Mouse (Mus musculus) limb, embryonic 12.5 days (tissue): ENCODE measurements around the gene Ociad1. TPM values are rescaled to one million over a fixed set of nuclear protein-coding genes. Genes with fewer than 3 reads are reported as not detected.
"Not testable (repeated sequence)": the region's sequence is repeated elsewhere in the genome, so short reads cannot be mapped to it uniquely, and the experiment has no call there.

Source experiments
- ATAC-seq: fragments of 200-750 bp; cut with Nextera tagmentation; 2 replicates; pipeline ENCODE4 v1.8.0; 2017; ENCODE audit warnings: low read depth, moderate TSS enrichment; ENCODE audit not compliant: insufficient number of reproducible peaks, insufficient read depth, low FRiP score, low TSS enrichment
- H3K27ac ChIP-seq: fragments of 300-500 bp; sonication (generic); 2 replicates; pipeline ENCODE4 v1.5.1; 2016; ENCODE audit warnings: mild to moderate bottlenecking, moderate library complexity
- H3K27me3 ChIP-seq: fragments of 300-500 bp; sonication (generic); 2 replicates; pipeline ENCODE4 v1.6.1; 2016; ENCODE audit warnings: mild to moderate bottlenecking, moderate library complexity
- H3K36me3 ChIP-seq: fragments of 300-500 bp; sonication (generic); 2 replicates; pipeline ENCODE4 v1.6.1; 2016; ENCODE audit warnings: mild to moderate bottlenecking, moderate library complexity
- H3K4me1 ChIP-seq: fragments of 300-500 bp; sonication (generic); replicated peaks from 2 replicates; pipeline ENCODE4 v1.6.1; 2016
- H3K4me2 ChIP-seq: fragments of 300-500 bp; sonication (generic); 2 replicates; pipeline ENCODE4 v1.6.1; 2016; ENCODE audit warnings: mild to moderate bottlenecking, moderate library complexity
- H3K4me3 ChIP-seq: fragments of 300-500 bp; sonication (generic); replicated peaks from 2 replicates; pipeline ENCODE4 v1.5.1; 2016; ENCODE audit warnings: mild to moderate bottlenecking
- H3K9ac ChIP-seq: fragments of 300-500 bp; sonication (generic); replicated peaks from 2 replicates; pipeline ENCODE4 v1.6.1; 2016; ENCODE audit warnings: mild to moderate bottlenecking, moderate library complexity
- H3K9me3 ChIP-seq: fragments of 300-500 bp; sonication (generic); 2 replicates; pipeline ENCODE4 v1.6.1; 2016; ENCODE audit warnings: mild to moderate bottlenecking, moderate library complexity
- WGBS: fragments of 180-500 bp; shearing (Covaris S2); methylation state at CpG from one replicate; pipeline ENCODE4 v1.1.7; 2016; 5-methylcytosine and 5-hydroxymethylcytosine counted together
- polyA plus RNA-seq: library from polyadenylated mRNA; unstranded; fragments of >200 nt; fragmentation: Nextera tagmentation; extraction: Ambion mirVana; gene quantifications from 2 replicates; pipeline ENCODE4 v1.2.1, GENCODE M21; 2016

Gene Ociad1
- polyA plus RNA-seq, 1 experiment from 2014 or later = 208 TPM

DNA sequence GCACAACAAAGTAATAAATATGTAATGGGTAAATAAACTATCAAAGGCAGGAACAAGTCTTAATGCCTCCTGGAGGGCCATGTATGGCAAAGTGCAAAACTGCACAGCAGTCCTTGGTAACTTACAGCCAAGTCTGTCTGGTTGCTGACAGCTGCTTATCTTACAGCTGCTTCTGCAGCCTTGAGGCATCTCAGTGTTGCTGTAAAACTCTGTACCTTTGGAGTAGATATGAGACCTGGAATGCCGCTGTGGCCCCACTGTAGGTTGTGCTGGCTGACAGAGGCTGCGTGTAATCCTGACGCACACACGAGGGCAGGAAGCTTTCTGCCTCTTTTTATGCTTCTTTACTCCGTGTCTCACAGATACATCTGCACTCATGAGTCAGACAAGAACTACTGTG is 18.9 kb downstream of the Ociad1 start:
- H3K36me3 ChIP-seq = peaks cover 89% of the 10 kb centered on the region
- 94% methylated on average over 5 of the region's 5 CpGs for WGBS

DNA sequence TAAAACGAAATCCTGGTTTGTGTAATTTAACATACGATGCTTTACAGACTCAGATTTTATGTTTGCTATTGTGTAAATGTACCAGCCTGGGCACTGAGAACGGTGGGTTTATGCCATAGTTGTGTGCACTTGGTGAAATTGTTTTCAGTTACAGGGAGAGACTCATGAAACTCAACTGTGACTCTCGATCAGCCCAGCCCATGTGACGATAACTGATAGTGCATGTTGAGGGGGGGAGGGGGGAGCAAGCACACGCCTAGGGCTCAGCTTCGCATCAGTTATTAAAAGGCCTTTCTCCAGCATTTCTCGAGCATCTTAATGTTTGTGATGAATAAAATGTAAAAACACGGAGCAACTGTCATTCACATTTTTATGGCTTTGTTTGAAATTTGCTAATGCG is 21.0 kb downstream of the Ociad1 start:
- Histone ChIP-seq H3K4me1 (0 out of 2 replicates have a peak, but pooled peaks cover 3% of the 10 kb centered on the region), H3K4me2 (no peak overlapping the region), H3K36me3 (peaks cover 82% of the 10 kb centered on the region), H3K27ac (no peak overlapping the region), H3K9me3 (no peaks in the 10 kb centered on the region), H3K4me3 (no peak overlapping the region), H3K27me3 (no peaks in the 10 kb centered on the region), H3K9ac (no peak overlapping the region)
- no peak for ATAC-seq
- WGBS = 94% methylated on average over 10 of the region's 10 CpGs

More for the DNA sequence above, 18.9 kb downstream of the Ociad1 start:
- no peak overlapping the region for H3K9ac ChIP-seq
- ATAC-seq = no peak
- H3K4me1 ChIP-seq = 0 out of 2 replicates have a peak, but pooled peaks cover 3% of the 10 kb centered on the region
- no peak overlapping the region for H3K4me3 ChIP-seq
- no peak overlapping the region for H3K4me2 ChIP-seq
- no peaks in the 10 kb centered on the region for H3K9me3 ChIP-seq
- no peak overlapping the region for H3K27ac ChIP-seq
- no peaks in the 10 kb centered on the region for H3K27me3 ChIP-seq

DNA sequence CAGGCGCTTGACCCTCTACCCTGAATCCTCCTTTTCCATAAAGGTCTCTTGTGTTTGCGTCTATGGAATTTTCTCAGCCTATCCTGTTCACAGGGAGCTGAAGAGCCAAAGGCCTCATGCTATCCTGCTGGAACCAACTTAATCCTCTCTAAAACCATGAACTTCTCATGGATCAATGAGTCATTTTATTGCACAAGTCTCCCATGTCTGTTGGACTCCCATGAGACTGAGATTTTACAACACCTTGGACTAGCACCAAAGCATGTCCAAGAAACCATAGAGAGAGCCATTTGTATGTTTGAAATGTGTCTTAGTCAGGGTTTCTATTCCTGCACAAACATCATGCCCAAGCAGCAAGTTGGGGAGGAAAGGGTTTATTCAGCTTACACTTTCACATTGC is 22.1 kb downstream of the Ociad1 start:
- no peak overlapping the region for H3K4me2 ChIP-seq
- H3K27me3 ChIP-seq = no peaks in the 10 kb centered on the region
- H3K9ac ChIP-seq = no peak overlapping the region
- peaks cover 75% of the 10 kb centered on the region for H3K36me3 ChIP-seq
- H3K27ac ChIP-seq = no peak overlapping the region
- 0 out of 2 replicates have a peak, but pooled peaks cover 3% of the 10 kb centered on the region for H3K4me1 ChIP-seq
- H3K9me3 ChIP-seq = no peaks in the 10 kb centered on the region
- 90% methylated on average over 2 of the region's 2 CpGs for WGBS
- no peak for ATAC-seq
- no peak overlapping the region for H3K4me3 ChIP-seq

DNA sequence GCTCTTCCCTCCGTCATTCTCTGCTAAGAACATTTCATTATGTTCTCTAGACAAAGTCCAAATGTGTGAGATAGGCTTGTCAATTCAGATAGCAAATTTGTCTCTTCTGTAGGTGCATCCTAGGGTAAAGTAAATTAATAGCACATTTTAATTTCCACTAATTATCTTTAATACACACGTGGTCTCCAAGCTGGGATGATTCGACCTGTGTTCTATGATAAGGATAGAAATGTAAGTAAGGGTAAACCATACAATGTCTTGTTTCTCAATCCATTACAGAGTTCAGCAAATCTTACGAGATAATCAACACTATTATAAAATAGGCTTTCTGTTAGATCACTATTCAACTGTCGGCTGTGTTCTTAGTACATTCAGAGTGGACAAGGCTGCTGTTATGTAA is 26.7 kb downstream of the Ociad1 start:
- H3K27ac ChIP-seq = no peak overlapping the region
- H3K9me3 ChIP-seq = no peaks in the 10 kb centered on the region
- no peak for ATAC-seq
- H3K4me1 ChIP-seq = no peaks in the 10 kb centered on the region
- no peaks in the 10 kb centered on the region for H3K27me3 ChIP-seq
- H3K4me3 ChIP-seq = no peak overlapping the region
- WGBS = 93% methylated on average over 5 of the region's 5 CpGs
- no peak overlapping the region for H3K4me2 ChIP-seq
- no peak overlapping the region for H3K9ac ChIP-seq
- H3K36me3 ChIP-seq = peaks cover 41% of the 10 kb centered on the region

DNA sequence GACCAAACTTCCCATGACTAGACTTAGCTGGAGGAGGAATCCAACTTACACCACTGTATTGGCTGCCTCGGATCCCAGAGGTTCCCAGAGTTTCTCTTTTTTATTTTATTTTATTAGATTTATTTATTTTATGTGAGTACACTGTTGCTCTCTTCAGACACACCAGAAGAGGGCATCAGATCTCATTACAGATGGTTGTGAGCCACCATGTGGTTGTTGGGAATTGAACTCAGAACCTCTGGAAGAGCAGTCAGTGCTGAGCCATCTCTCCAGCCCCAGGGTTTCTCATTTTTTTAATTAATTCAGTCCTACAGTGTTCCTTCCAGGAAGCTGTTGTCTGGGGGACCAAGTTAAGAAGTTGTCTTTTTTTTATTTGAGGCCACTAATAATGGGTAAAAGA is 30.1 kb downstream of the Ociad1 start:
- not testable (repeated sequence) for H3K9ac ChIP-seq, H3K27me3 ChIP-seq, H3K4me3 ChIP-seq, H3K4me2 ChIP-seq, H3K27ac ChIP-seq, H3K4me1 ChIP-seq, ATAC-seq, H3K36me3 ChIP-seq, H3K9me3 ChIP-seq
- WGBS = 92% methylated on average over 1 of the region's 1 CpGs

DNA sequence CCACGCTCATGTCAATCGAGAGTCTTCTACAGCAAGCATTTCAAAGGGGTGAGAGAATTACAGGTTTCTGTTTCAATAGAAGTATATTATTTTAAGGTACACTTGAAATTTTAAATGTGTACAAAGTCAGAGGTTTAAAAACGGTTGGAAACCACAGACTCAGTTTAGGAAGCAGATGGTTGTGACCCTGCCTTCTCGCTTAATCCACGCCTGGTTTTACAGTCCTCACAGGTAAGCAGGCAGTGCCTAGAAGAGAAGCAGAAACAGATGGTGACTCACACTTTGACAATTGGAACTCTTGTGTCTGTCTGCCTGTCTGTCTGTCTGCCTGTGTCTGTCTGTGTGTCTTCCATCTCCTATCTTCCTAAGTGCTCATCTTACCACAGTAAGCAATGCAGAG is 31.0 kb downstream of the Ociad1 start:
- Histone ChIP-seq H3K27me3 (no peaks in the 10 kb centered on the region), H3K4me3 (no peak overlapping the region), H3K4me1 (no peaks in the 10 kb centered on the region), H3K9ac (no peak overlapping the region), H3K36me3 (peaks cover 5% of the 10 kb centered on the region; the same call in 1 of the 2 replicates), H3K27ac (no peak overlapping the region), H3K9me3 (no peaks in the 10 kb centered on the region), H3K4me2 (no peak overlapping the region)
- 68% methylated on average over 5 of the region's 5 CpGs for WGBS
- ATAC-seq = no peak

DNA sequence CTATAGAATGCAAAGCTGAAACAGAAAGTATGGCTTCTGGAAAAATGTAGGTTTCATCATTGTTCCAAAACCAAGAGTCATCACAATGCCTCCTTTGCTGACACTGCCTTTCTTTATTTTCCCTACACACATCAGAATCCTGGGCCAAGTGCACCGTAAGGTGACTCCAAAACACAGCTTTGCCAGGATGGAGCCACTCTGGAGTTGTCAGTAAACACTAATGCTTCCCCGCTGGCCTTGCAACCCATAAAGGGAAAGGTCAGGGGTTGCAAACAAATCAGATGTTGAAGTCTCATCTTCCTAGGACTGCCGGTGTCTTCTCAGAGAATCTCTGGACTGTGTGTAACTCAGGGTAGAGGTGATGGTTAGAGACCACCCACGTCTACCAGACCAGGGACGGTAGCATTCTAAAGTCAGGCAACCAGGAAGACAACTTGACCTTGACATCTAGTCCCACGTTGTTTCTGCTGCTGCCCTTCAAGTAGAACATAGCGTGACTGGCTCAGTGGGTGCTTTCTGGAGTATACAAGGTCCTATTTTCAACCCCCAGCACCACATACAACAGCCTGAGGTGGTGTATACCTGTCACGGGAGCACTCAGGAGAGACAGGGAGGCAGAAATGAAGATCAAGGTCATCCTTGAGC is 32.1 kb downstream of the Ociad1 start:
- no peak for ATAC-seq

DNA sequence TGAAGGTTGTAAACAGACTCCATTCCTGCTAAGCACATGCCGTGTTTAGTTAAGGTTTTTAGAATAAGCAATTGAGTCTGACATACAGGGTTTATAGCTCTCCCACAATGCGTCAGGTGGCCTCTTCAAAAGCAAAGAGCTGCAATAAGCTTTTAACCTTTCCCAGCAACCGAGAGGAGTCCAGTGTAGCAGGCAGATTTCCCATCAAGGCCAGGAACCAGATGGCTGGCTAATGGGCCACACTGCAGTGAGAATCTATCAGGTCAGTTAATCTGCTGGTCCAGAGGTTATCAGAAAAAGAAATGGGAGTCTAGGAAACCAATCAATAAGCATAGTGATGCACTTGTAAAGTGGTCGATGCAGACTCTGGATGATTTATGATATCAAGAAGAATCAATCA is 38.4 kb downstream of the Ociad1 start:
- Histone ChIP-seq H3K27me3 (no peaks in the 10 kb centered on the region), H3K9me3 (no peaks in the 10 kb centered on the region), H3K4me3 (no peak overlapping the region), H3K4me2 (no peak overlapping the region), H3K36me3 (no peaks in the 10 kb centered on the region), H3K27ac (no peak overlapping the region), H3K4me1 (peaks cover 6% of the 10 kb centered on the region), H3K9ac (0 out of 2 replicates have a peak overlapping the region, but pooled peaks have one; percentile 12)
- ATAC-seq = no peak
- 11% methylated on average over 4 of the region's 4 CpGs for WGBS

More for the DNA sequence above, 32.1 kb downstream of the Ociad1 start:
- H3K27me3 ChIP-seq = no peaks in the 10 kb centered on the region
- no peak overlapping the region for H3K4me3 ChIP-seq
- H3K27ac ChIP-seq = no peak overlapping the region
- no peak overlapping the region for H3K9ac ChIP-seq
- peaks cover 5% of the 10 kb centered on the region; the same call in 1 of the 2 replicates for H3K36me3 ChIP-seq
- no peaks in the 10 kb centered on the region for H3K9me3 ChIP-seq
- no peaks in the 10 kb centered on the region for H3K4me1 ChIP-seq
- no peak overlapping the region for H3K4me2 ChIP-seq
- 76% methylated on average over 8 of the region's 8 CpGs for WGBS

DNA sequence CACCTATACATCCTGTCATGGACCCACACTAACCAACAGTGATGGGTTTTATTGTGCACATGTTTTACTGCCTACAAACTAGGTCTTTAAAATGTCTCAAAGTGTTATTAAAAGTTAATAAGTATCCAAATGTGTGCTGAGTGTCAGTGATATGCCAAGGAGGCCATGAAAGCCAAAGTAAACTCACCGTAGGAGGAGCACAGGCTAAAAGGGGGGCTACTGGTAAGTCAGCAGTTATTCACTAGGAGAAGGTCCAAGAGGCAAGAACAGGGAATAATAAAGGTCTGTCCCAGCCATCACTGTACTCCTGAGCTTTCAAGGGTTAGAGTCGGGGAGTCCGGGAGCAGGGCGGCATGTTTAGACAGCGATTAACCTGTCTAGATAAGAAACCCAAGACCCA is 43.9 kb downstream of the Ociad1 start:
- H3K36me3 ChIP-seq = no peaks in the 10 kb centered on the region
- no peak overlapping the region for H3K27ac ChIP-seq
- H3K9ac ChIP-seq = no peak overlapping the region
- H3K9me3 ChIP-seq = no peaks in the 10 kb centered on the region
- no peak for ATAC-seq
- no peak overlapping the region for H3K4me3 ChIP-seq
- 51% methylated on average over 5 of the region's 5 CpGs for WGBS
- H3K27me3 ChIP-seq = peaks cover 14% of the 10 kb centered on the region; the same call in 1 of the 2 replicates
- H3K4me1 ChIP-seq = peaks cover 6% of the 10 kb centered on the region; the same call in 1 of the 2 replicates
- no peak overlapping the region for H3K4me2 ChIP-seq

DNA sequence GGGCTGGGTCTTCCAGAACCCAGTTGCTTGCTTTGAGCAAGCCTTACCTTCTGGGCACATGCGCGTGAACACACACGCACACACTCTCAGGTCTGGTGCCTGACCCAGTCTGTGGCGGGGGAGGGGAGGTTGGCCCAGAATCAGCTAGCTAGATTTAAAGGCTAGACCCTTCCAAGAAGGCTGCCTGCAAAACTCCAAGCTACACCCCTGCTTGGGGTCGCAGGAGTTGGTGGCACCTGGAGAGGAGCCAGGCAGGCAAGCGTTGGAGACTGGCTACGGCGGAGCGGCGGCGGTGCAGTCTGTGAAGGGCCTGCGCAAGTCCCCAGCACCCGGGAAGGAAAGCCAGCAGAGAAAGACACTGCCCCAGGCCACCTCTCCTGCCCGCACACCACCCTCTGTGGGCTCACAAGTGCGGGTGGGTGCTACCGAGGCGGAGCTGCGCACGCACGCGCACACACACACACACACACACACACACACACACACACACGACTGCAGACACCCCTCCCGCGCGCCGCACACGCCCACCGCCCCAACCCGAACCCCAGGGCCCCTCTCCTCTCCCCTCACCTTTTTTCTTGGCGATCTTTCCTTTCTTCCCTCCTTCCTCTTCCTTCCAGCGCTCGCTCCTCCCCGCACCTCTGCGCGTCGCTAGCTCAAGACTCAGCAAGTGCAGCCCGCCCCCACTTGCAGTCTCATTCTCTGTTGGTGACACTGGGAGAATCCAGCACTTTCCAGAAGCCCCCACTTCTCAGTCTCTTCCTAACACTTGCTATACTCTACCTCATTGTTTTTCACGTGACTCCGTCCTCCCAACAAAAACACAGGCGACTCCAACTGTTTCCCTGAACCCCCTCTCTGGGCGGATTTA is 45.6 kb downstream of the Ociad1 start:
- peak overlapping the region; percentile 60 for H3K4me3 ChIP-seq
- H3K4me2 ChIP-seq = peak overlapping the region; percentile 89
- peak overlapping the region; percentile 72 for H3K9ac ChIP-seq
- WGBS = 3% methylated on average over 37 of the region's 41 CpGs
- H3K9me3 ChIP-seq = no peaks in the 10 kb centered on the region
- H3K27ac ChIP-seq = 0 out of 2 replicates have a peak overlapping the region, but pooled peaks have one; percentile 23
- H3K4me1 ChIP-seq = peaks cover 6% of the 10 kb centered on the region; the same call in 1 of the 2 replicates
- H3K27me3 ChIP-seq = peaks cover 14% of the 10 kb centered on the region; the same call in 1 of the 2 replicates
- no peaks in the 10 kb centered on the region for H3K36me3 ChIP-seq
- peak; percentile 40; the same call in 1 of the 2 replicates for ATAC-seq

DNA sequence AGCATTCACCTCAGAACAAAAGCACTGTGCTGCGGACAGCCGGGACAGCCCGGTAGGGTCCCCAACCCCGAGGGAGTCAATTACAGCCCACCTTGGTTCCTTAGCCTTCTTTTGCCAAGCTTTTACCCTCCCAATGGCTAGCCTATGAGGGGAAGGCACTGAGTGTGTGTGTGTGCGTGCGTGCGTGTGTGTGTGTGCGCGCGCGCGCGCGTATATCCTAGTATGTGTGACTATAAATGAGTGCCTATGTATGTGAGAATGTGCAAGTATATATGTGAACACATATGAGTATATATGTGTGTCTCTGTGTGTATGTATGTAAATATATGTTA is 46.2 kb downstream of the Ociad1 start:
- peaks cover 14% of the 10 kb centered on the region; the same call in 1 of the 2 replicates for H3K27me3 ChIP-seq
- H3K4me2 ChIP-seq = peak overlapping the region; percentile 89
- no peaks in the 10 kb centered on the region for H3K36me3 ChIP-seq
- H3K9ac ChIP-seq = peak overlapping the region; percentile 72
- H3K9me3 ChIP-seq = no peaks in the 10 kb centered on the region
- no peak; the same call in 1 of the 2 replicates for ATAC-seq
- H3K4me1 ChIP-seq = peaks cover 6% of the 10 kb centered on the region; the same call in 1 of the 2 replicates
- H3K27ac ChIP-seq = no peak overlapping the region
- WGBS = 48% methylated on average over 14 of the region's 14 CpGs
- peak overlapping the region; percentile 60 for H3K4me3 ChIP-seq
